Mouse (Mus musculus): Measurements from ENCODE around the gene Mamdc2. TPM values are rescaled to one million over a fixed set of nuclear protein-coding genes. Genes with fewer than 3 reads are reported as not detected.
A peak's percentile ranks its signal among the peaks of the same experiment; 100 is the strongest.

Gene Mamdc2
- polyA plus RNA-seq, 1 experiment from 2014 or later: 1.5 TPM

DNA sequence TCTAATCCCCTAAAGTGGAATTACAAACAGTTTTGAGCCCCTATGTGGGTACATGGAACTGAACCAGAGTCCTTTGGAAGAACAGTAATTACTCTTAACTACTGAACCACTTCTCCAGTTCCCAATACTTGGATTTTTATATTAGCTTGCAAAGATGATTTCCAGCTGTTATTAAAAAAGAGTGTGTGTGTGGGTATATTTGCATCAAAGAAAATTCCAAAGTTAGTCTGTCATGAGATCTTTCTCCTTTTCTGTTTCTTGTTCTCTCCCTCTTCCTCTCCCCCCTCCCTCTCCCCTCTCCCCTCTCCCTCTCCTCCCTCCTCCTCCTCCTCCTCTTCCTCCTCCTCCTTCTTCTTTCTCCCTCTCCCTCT lies 31.3 kb upstream of the Mamdc2 start:
- H3K36me3 ChIP-seq: no peaks in the 10 kb centered on the region
- no peaks in the 10 kb centered on the region for H3K27me3 ChIP-seq (replicated peaks)
- H3K9me3 ChIP-seq (replicated peaks): no peaks in the 10 kb centered on the region
- no peak overlapping the region for H3K4me3 ChIP-seq
- no peak overlapping the region for H3K27ac ChIP-seq (ENCODE audit: poor library complexity, severe bottlenecking)
- H3K4me1 ChIP-seq (replicated peaks): no peaks in the 10 kb centered on the region
- no peak overlapping the region for H3K4me2 ChIP-seq
- H3K9ac ChIP-seq: no peak overlapping the region
- no peak for ATAC-seq (ENCODE audit: insufficient number of reproducible peaks, low FRiP score)

GRCm38 (mm10) chr19:23478895-23479596 lies 30.8 kb upstream of the Mamdc2 start:
- no peak for ATAC-seq (ENCODE audit: insufficient number of reproducible peaks, low FRiP score)
- H3K36me3 ChIP-seq: no peaks in the 10 kb centered on the region
- 17% methylated on average over 10 of the region's 10 CpGs for WGBS
- no peak overlapping the region for H3K9ac ChIP-seq
- no peak overlapping the region for H3K4me2 ChIP-seq
- H3K4me1 ChIP-seq (replicated peaks): no peaks in the 10 kb centered on the region
- H3K27ac ChIP-seq (ENCODE audit: poor library complexity, severe bottlenecking): no peak overlapping the region
- H3K27me3 ChIP-seq (replicated peaks): no peaks in the 10 kb centered on the region
- H3K4me3 ChIP-seq: no peak overlapping the region
- H3K9me3 ChIP-seq (replicated peaks): no peaks in the 10 kb centered on the region

DNA sequence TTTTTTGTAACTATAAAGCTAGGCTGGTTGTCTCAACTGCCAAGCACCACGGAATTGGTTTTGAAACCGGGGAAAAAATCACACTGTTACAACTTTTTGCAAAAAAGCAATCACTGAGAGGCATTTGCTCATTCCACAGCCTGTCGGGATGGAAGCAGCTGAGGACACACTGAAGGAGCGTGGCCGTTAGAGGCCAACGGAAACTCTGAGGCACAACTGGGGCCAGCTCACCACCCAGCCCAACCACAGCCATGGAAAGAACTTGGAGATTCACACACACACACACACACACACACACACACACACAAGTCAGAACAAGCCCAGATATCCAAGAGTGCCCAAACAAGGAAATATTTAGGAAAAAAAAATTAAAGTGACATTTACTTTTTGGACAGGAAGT lies 29.6 kb upstream of the Mamdc2 start:
- ATAC-seq (ENCODE audit: insufficient number of reproducible peaks, low FRiP score): no peak
- H3K27me3 ChIP-seq (replicated peaks): no peaks in the 10 kb centered on the region

GRCm38 (mm10) chr19:23467866-23468265 lies 19.6 kb upstream of the Mamdc2 start:
- no peak for ATAC-seq (ENCODE audit: insufficient number of reproducible peaks, low FRiP score)
- no peak overlapping the region for H3K9ac ChIP-seq
- no peak overlapping the region for H3K4me3 ChIP-seq
- 47% methylated on average over 1 of the region's 1 CpGs for WGBS
- no peaks in the 10 kb centered on the region for H3K9me3 ChIP-seq (replicated peaks)
- H3K27ac ChIP-seq (ENCODE audit: poor library complexity, severe bottlenecking): no peak overlapping the region
- no peaks in the 10 kb centered on the region for H3K27me3 ChIP-seq (replicated peaks)
- no peaks in the 10 kb centered on the region for H3K36me3 ChIP-seq
- no peaks in the 10 kb centered on the region for H3K4me1 ChIP-seq (replicated peaks)
- no peak overlapping the region for H3K4me2 ChIP-seq

More for the DNA sequence above, 29.6 kb upstream of the Mamdc2 start:
- H3K36me3 ChIP-seq: no peaks in the 10 kb centered on the region
- no peak overlapping the region for H3K4me2 ChIP-seq
- H3K27ac ChIP-seq (ENCODE audit: poor library complexity, severe bottlenecking): no peak overlapping the region
- H3K4me1 ChIP-seq (replicated peaks): no peaks in the 10 kb centered on the region
- no peak overlapping the region for H3K4me3 ChIP-seq
- no peak overlapping the region for H3K9ac ChIP-seq
- no peaks in the 10 kb centered on the region for H3K9me3 ChIP-seq (replicated peaks)
- 59% methylated on average over 6 of the region's 6 CpGs for WGBS

DNA sequence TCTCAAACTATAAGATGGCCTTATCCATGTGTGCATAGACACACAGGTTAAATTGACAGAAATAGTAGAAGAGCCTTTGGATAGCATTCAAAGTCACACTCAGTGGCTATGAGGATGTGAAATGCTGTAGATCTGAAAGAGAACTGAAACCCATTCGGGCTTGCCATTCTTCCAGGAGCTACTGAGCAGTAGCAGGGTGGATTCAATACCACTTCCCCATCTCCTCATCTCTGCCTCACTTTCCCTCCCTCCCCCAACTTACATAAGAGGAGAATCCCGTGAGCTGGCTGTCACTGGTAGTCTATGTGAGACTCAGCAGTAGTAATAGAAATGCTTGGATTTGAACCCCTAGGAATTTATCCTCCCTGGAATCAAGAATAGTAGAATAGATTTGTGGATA lies 18.8 kb upstream of the Mamdc2 start:
- no peaks in the 10 kb centered on the region for H3K4me1 ChIP-seq (replicated peaks)
- H3K4me2 ChIP-seq: no peak overlapping the region
- WGBS: 58% methylated on average over 2 of the region's 2 CpGs
- H3K27ac ChIP-seq (ENCODE audit: poor library complexity, severe bottlenecking): no peak overlapping the region
- H3K27me3 ChIP-seq (replicated peaks): no peaks in the 10 kb centered on the region
- no peak overlapping the region for H3K4me3 ChIP-seq
- ATAC-seq (ENCODE audit: insufficient number of reproducible peaks, low FRiP score): no peak
- H3K9me3 ChIP-seq (replicated peaks): no peaks in the 10 kb centered on the region
- H3K9ac ChIP-seq: no peak overlapping the region
- H3K36me3 ChIP-seq: no peaks in the 10 kb centered on the region

DNA sequence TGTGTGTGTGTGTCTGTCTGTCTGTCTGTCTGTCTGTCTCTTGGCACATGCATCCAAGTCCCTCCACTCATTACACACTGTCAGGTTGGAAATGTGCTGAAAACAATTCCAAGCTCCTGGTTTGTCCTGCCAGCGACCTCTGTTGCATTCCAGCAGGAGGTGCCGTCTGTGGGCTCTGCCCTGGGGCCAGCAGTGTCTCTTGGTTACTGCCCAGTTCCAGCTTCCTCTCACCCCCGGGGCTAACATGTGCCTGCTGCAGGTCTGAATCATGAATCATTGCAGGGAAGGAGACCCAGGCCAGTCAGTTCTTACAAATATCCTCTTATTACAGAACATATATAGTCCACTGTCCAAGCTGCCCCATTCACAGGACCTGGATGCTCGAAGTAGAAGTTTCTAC lies 9.2 kb upstream of the Mamdc2 start:
- Histone ChIP-seq H3K4me1 (replicated peaks) (peaks cover 7% of the 10 kb centered on the region; the same call in 1 of the 2 replicates), H3K36me3 (no peaks in the 10 kb centered on the region), H3K9me3 (replicated peaks) (peaks cover 6% of the 10 kb centered on the region), H3K4me3 (no peak overlapping the region), H3K27ac (ENCODE audit: poor library complexity, severe bottlenecking) (no peak overlapping the region), H3K9ac (no peak overlapping the region), H3K4me2 (no peak overlapping the region), H3K27me3 (replicated peaks) (no peaks in the 10 kb centered on the region)
- 19% methylated on average over 4 of the region's 4 CpGs for WGBS
- ATAC-seq (ENCODE audit: insufficient number of reproducible peaks, low FRiP score): no peak

DNA sequence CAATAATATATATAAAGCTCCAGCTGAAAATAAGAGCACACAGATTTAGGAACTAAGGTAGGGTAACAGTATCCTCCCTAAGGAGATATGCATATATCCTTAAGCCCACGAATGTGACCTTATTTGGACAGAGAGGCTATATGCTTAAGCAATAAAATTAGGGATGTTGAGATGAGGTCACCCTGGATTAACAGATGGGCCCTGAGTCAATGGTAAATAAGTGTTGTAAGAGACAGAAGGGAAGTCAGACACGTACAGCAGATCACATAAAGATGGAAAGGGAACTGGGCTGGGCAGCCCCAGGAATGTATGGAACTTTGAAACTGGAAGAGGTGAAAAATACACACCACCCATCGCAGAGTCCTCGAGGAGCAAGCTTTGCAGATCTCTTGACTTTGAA lies 3.1 kb upstream of the Mamdc2 start:
- Histone ChIP-seq H3K9ac (no peak overlapping the region), H3K36me3 (no peaks in the 10 kb centered on the region), H3K4me2 (no peak overlapping the region), H3K4me3 (no peak overlapping the region), H3K27ac (ENCODE audit: poor library complexity, severe bottlenecking) (no peak overlapping the region), H3K9me3 (replicated peaks) (peaks cover 6% of the 10 kb centered on the region), H3K4me1 (replicated peaks) (peaks cover 16% of the 10 kb centered on the region), H3K27me3 (replicated peaks) (no peaks in the 10 kb centered on the region)
- WGBS: 64% methylated on average over 4 of the region's 4 CpGs
- no peak for ATAC-seq (ENCODE audit: insufficient number of reproducible peaks, low FRiP score)

GRCm38 (mm10) chr19:23447221-23447987 lies 838 bp downstream of the Mamdc2 start:
- H3K9me3 ChIP-seq (replicated peaks): no peaks in the 10 kb centered on the region
- peak; percentile 57 for ATAC-seq (ENCODE audit: insufficient number of reproducible peaks, low FRiP score)
- peaks cover 26% of the 10 kb centered on the region for H3K4me1 ChIP-seq (replicated peaks)
- peak overlapping the region; percentile 99 for H3K4me2 ChIP-seq
- 1% methylated on average over 23 of the region's 23 CpGs for WGBS
- H3K27ac ChIP-seq (ENCODE audit: poor library complexity, severe bottlenecking): no peak overlapping the region
- no peaks in the 10 kb centered on the region for H3K36me3 ChIP-seq
- peak overlapping the region; percentile 66 for H3K9ac ChIP-seq
- H3K4me3 ChIP-seq: peak overlapping the region; percentile 57
- H3K27me3 ChIP-seq (replicated peaks): no peaks in the 10 kb centered on the region

DNA sequence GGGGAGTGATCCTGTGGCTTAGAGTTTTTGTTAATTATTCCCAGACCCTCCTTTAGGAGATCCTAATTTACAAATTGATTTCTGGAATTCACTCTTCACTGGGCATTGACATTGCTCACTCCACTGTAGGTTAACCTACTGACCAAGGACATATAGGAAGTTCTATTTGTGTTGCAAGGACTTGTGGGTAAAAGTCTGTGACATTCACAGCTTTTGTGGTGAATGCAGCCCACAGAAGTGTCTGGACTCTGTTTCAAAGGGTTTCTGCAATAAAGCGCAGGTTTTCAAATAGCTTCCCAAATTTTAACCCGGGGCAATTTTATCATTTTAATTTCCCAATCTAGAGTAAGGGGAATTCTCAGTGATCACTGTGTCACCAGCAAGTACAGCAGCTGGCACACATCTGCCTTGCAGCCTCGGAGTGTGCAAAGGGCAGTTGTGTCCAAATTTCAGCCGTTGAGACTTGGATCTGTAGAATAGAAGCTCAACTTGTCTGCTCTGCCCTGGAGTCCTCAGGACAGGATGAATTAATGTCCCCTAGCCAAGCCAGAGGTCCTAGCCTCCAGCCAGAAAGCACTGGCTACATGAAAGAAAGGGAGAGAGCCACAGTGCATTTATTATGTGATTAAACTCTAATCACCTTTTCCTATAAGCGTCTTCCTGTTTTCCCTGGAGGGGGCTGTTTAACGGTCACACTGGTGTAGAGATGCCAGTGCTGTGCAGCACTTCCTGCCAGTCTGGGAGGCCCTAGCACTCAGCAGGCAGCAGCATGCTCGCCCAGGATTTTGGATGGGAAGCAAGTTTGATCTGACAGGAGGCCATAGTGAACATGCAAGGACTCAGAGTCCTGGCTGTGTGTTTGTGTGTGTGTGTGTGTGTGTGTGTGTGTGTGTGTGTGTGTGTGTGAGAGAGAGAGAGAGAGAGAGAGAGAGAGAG lies 3.1 kb downstream of the Mamdc2 start:
- no peak overlapping the region for H3K27ac ChIP-seq (ENCODE audit: poor library complexity, severe bottlenecking)
- H3K36me3 ChIP-seq: no peaks in the 10 kb centered on the region
- no peak overlapping the region for H3K9ac ChIP-seq
- ATAC-seq (ENCODE audit: insufficient number of reproducible peaks, low FRiP score): no peak
- no peaks in the 10 kb centered on the region for H3K9me3 ChIP-seq (replicated peaks)
- no peak overlapping the region for H3K4me2 ChIP-seq
- WGBS: 47% methylated on average over 7 of the region's 7 CpGs
- H3K4me3 ChIP-seq: no peak overlapping the region
- H3K4me1 ChIP-seq (replicated peaks): peaks cover 26% of the 10 kb centered on the region
- no peaks in the 10 kb centered on the region for H3K27me3 ChIP-seq (replicated peaks)

- no peak for ATAC-seq (ENCODE audit: insufficient number of reproducible peaks, low FRiP score)
These were observed 12.5 kb downstream of the Mamdc2 start for GRCm38 (mm10) chr19:23435731-23436130.

GRCm38 (mm10) chr19:23434433-23434832 lies 13.8 kb downstream of the Mamdc2 start:
- no peak overlapping the region for H3K27ac ChIP-seq (ENCODE audit: poor library complexity, severe bottlenecking)
- H3K36me3 ChIP-seq: no peaks in the 10 kb centered on the region
- H3K4me1 ChIP-seq (replicated peaks): no peaks in the 10 kb centered on the region
- no peak for ATAC-seq (ENCODE audit: insufficient number of reproducible peaks, low FRiP score)
- WGBS: 79% methylated on average over 11 of the region's 11 CpGs
- no peaks in the 10 kb centered on the region for H3K27me3 ChIP-seq (replicated peaks)
- no peak overlapping the region for H3K4me2 ChIP-seq
- no peak overlapping the region for H3K9ac ChIP-seq
- H3K9me3 ChIP-seq (replicated peaks): no peaks in the 10 kb centered on the region
- no peak overlapping the region for H3K4me3 ChIP-seq

More at GRCm38 (mm10) chr19:23435731-23436130, 12.5 kb downstream of the Mamdc2 start:
- no peaks in the 10 kb centered on the region for H3K9me3 ChIP-seq (replicated peaks)
- H3K27me3 ChIP-seq (replicated peaks): no peaks in the 10 kb centered on the region
- no peaks in the 10 kb centered on the region for H3K4me1 ChIP-seq (replicated peaks)
- no peak overlapping the region for H3K4me3 ChIP-seq
- H3K4me2 ChIP-seq: no peak overlapping the region
- WGBS: 72% methylated on average over 4 of the region's 4 CpGs
- no peak overlapping the region for H3K27ac ChIP-seq (ENCODE audit: poor library complexity, severe bottlenecking)
- H3K9ac ChIP-seq: no peak overlapping the region
- no peaks in the 10 kb centered on the region for H3K36me3 ChIP-seq
